Mouse (Mus musculus): ENCODE data around the gene Lrrc55.

Gene Lrrc55

DNA sequence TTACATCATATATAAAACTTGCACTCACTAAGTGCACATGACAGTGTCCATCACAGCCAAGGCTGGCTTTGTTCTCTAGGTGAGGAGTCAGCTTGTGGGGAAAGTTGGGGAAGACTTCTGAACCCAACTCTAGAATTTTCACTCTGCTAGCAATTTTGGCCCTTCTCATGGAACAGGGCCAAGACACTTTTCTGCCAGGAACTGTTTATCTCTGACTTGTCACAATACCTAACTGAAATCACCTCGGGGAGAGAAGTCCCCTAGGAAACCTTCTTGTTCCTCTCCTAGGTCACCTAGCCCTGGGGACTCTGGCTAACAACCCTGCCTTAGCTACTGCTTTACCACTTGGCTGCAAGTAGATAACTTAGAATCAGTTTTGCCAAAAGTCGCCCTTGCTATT is 64.8 kb downstream of the Lrrc55 start:
- DNase-seq (ENCODE audit: low read depth, low spot score), result no peak

DNA sequence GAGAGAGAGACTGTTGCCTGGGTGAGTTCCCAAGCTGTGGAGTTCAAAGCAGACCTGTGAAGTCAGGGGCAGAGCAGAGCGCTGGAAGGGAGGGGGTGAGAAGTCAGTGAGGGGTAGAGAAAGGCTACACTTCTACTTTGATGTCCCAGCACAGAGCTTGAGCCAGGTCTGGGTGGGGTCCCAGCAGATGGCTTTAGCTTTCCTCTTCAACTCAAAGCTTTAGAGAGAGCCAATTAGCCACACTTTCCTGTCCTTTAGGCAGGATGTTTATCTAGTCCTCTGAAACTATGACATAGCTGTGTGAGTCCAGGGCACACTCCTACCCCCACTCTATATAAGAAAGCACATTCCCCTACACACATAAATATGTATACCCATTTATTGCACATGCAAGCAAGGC is 65.3 kb downstream of the Lrrc55 start:
- no peak for DNase-seq (ENCODE audit: low read depth, low spot score)

DNA sequence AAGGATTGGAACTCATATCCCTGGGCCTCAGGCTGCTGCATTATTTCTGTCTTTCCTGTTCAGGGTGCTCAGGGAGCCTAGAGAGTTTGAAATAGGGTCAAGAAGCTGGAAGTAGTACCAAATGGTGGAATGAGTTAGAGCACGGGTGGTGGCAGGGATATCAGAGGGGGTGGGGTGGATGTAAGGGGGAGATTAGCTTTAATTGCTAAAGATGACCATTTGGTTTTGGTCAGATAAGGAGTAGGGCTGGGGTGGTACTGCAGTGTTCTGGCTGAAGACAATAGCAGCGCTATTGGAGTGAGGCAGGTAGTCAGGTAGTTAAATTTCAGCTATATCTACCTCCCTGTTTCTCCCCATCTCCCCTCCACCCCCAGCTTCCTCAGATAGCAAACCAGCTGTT is 65.8 kb downstream of the Lrrc55 start:
- no peak for DNase-seq (ENCODE audit: low read depth, low spot score)

DNA sequence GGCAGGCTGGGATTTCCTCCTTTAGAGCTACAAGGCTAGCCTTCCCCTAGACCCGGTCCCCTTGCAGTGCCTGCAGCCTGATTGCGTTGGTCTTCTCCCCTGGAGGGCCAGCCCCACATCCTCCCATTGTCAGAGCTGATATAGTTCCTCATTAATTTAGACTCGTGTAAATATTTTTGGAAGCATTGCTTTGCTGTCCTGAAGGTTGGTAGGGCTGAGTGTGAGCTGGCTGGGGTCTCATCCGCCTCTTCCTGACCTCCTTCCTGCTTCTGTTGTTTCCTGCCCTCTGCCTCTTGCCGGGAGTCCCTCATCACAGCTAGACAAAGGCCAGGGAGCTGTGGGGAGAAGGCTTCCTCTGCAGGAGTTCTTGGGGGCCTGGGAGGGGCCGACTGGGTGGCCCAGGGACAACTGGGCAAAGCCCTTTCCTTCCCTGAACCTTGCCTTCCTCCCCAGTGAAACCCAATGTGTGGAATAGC is 67.5 kb downstream of the Lrrc55 start:
- no peak for DNase-seq (ENCODE audit: low read depth, low spot score)

DNA sequence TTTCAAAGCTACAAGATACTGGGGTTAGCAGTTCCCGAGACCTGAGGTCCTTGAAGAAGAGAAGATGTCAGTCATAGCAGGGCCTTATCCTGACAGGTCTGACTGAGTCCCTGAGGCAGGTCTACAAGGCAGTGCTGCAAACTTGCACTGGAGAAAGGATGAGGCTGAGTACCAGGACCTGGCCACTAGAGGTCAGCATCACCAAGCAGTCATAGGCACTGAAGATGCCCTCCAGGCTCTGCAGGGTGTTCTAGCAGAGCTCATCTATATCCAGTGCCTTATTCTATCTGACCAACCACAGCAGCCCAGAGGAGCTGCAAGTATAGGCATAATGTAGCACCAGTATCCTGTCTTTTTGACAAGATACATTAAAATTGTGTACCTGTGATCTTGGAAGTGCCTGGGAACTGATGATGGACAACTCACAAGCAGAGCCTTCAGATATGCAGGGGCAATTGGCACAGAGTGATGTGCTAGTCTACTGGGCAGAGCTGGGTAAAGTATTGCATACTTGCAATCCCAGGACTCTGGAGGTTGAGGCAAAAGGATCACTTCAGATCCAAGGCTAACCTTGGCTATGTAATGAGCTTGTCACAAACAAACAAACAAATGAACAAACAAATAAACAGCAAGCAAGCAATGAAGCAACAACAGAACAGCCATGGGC is 73.0 kb downstream of the Lrrc55 start:
- DNase-seq (ENCODE audit: low read depth, low spot score), result peak; percentile 57

DNA sequence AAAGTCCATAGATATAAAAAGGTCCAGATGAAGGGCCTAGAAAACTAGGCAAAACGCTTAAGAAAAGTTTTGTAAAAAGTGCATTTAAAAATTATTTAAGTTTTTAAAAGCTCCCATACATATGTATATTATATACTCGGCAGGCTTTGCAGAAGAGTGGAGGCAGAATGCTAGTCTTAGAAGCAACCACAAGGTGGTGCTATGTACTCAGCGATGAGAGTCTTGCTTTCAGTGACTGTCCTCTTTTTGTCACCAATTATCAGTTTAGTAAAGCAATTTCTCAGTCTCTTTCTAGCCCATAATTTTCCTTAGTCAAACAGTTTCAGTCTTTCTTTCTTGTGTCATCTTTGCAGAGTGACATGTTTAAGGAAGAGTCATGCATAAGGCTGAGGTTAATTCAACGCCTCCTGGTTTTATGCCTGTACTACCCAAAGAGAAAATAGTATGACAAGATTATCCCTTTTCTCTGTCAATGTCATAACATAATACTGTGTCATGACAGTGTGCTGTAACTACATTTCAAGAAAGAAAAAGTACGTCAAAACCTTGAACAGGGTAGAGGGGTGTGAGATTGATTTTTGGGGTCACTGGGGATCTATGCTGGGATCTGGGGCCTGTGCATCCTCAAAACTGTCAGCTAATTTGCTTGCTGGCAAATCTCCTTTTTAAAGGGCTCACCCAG is 73.7 kb downstream of the Lrrc55 start:
- DNase-seq (ENCODE audit: low read depth, low spot score), result peak; percentile 55

All from forelimb bud, embryonic 11.5 days (tissue).